Mouse (Mus musculus): ENCODE measurements around the gene H2al3. TPM values are rescaled to one million over a fixed set of nuclear protein-coding genes. Genes with fewer than 3 reads are reported as not detected.

The H2al3 gene
- polyA plus RNA-seq (2015; fragmentation: Nextera tagmentation; extraction: Ambion mirVana), result not detected in 2 replicates

GRCm38 (mm10) chrX:9849403-9849802, at the start of gene H2al3:
H2al3 (plus strand) TSS chrX:9849703.
- Histone ChIP-seq H3K27me3 (ENCODE audit: control insufficient read depth, insufficient read depth, low read depth, low read length) (no peaks in the 10 kb centered on the region), H3K36me3 (ENCODE audit: control insufficient read depth, insufficient read depth, low read length) (no peaks in the 10 kb centered on the region), H3K4me2 (ENCODE audit: low read depth, low read length) (no peak within 1 kb of the TSS), H3K27ac (ENCODE audit: low read length) (no peak within 1 kb of the TSS), H3K4me1 (replicated peaks; ENCODE audit: control insufficient read depth, insufficient read depth, low read length) (no peaks in the 10 kb centered on the region), H3K9ac (ENCODE audit: low read length) (no peak within 1 kb of the TSS), H3K9me3 (ENCODE audit: control insufficient read depth, low read length) (no peaks in the 10 kb centered on the region), H3K4me3 (ENCODE audit: low read length) (no peak within 1 kb of the TSS)
- ATAC-seq (ENCODE audit: low read depth), result no peak
- WGBS, result 21% methylated on average over 1 of the region's 1 CpGs

- Histone ChIP-seq H3K4me1 (replicated peaks; ENCODE audit: control insufficient read depth, insufficient read depth, low read length) (no peaks in the 10 kb centered on the region), H3K27ac (ENCODE audit: low read length) (no peak overlapping the region), H3K9me3 (ENCODE audit: control insufficient read depth, low read length) (no peaks in the 10 kb centered on the region), H3K9ac (ENCODE audit: low read length) (no peak overlapping the region), H3K4me2 (ENCODE audit: low read depth, low read length) (no peak overlapping the region), H3K36me3 (ENCODE audit: control insufficient read depth, insufficient read depth, low read length) (no peaks in the 10 kb centered on the region), H3K27me3 (ENCODE audit: control insufficient read depth, insufficient read depth, low read depth, low read length) (no peaks in the 10 kb centered on the region), H3K4me3 (ENCODE audit: low read length) (no peak overlapping the region)
- 55% methylated on average over 1 of the region's 1 CpGs for WGBS
- ATAC-seq (ENCODE audit: low read depth), result no peak
Observed at GRCm38 (mm10) chrX:9810101-9810500, 39.4 kb upstream of the H2al3 start.

- no peak overlapping the region for H3K9ac ChIP-seq (ENCODE audit: low read length)
- no peaks in the 10 kb centered on the region for H3K27me3 ChIP-seq (ENCODE audit: control insufficient read depth, insufficient read depth, low read depth, low read length)
- no peak overlapping the region for H3K27ac ChIP-seq (ENCODE audit: low read length)
- no peak overlapping the region for H3K4me3 ChIP-seq (ENCODE audit: low read length)
- H3K9me3 ChIP-seq (ENCODE audit: control insufficient read depth, low read length), result no peaks in the 10 kb centered on the region
- no peak for ATAC-seq (ENCODE audit: low read depth)
- no peaks in the 10 kb centered on the region for H3K36me3 ChIP-seq (ENCODE audit: control insufficient read depth, insufficient read depth, low read length)
- H3K4me1 ChIP-seq (replicated peaks; ENCODE audit: control insufficient read depth, insufficient read depth, low read length), result no peaks in the 10 kb centered on the region
- H3K4me2 ChIP-seq (ENCODE audit: low read depth, low read length), result no peak overlapping the region
Observed at GRCm38 (mm10) chrX:9812469-9812868, 37.0 kb upstream of the H2al3 start.

GRCm38 (mm10) chrX:9834779-9835178, 14.7 kb upstream of the H2al3 start:
- Histone ChIP-seq H3K27me3 (ENCODE audit: control insufficient read depth, insufficient read depth, low read depth, low read length) (no peaks in the 10 kb centered on the region), H3K4me3 (ENCODE audit: low read length) (no peak overlapping the region), H3K9me3 (ENCODE audit: control insufficient read depth, low read length) (no peaks in the 10 kb centered on the region), H3K9ac (ENCODE audit: low read length) (no peak overlapping the region), H3K4me1 (replicated peaks; ENCODE audit: control insufficient read depth, insufficient read depth, low read length) (no peaks in the 10 kb centered on the region), H3K36me3 (ENCODE audit: control insufficient read depth, insufficient read depth, low read length) (no peaks in the 10 kb centered on the region), H3K27ac (ENCODE audit: low read length) (no peak overlapping the region), H3K4me2 (ENCODE audit: low read depth, low read length) (no peak overlapping the region)
- 56% methylated on average over 2 of the region's 2 CpGs for WGBS
- no peak for ATAC-seq (ENCODE audit: low read depth)

GRCm38 (mm10) chrX:9846628-9847027, 2.9 kb upstream of the H2al3 start, which contains the start of gene Hypm:
Hypm (plus strand) TSS chrX:9846928.
- no peak for ATAC-seq (ENCODE audit: low read depth)
- no peak within 1 kb of the TSS for H3K4me3 ChIP-seq (ENCODE audit: low read length)
- 73% methylated on average over 3 of the region's 3 CpGs for WGBS
- H3K27me3 ChIP-seq (ENCODE audit: control insufficient read depth, insufficient read depth, low read depth, low read length), result no peaks in the 10 kb centered on the region
- no peaks in the 10 kb centered on the region for H3K4me1 ChIP-seq (replicated peaks; ENCODE audit: control insufficient read depth, insufficient read depth, low read length)
- H3K36me3 ChIP-seq (ENCODE audit: control insufficient read depth, insufficient read depth, low read length), result no peaks in the 10 kb centered on the region
- H3K9ac ChIP-seq (ENCODE audit: low read length), result no peak within 1 kb of the TSS
- H3K27ac ChIP-seq (ENCODE audit: low read length), result no peak within 1 kb of the TSS
- H3K9me3 ChIP-seq (ENCODE audit: control insufficient read depth, low read length), result no peaks in the 10 kb centered on the region
- no peak within 1 kb of the TSS for H3K4me2 ChIP-seq (ENCODE audit: low read depth, low read length)

GRCm38 (mm10) chrX:9861859-9862258, 12.4 kb downstream of the H2al3 start:
- ATAC-seq (ENCODE audit: low read depth), result no peak
- no peak overlapping the region for H3K4me3 ChIP-seq (ENCODE audit: low read length)
- H3K9me3 ChIP-seq (ENCODE audit: control insufficient read depth, low read length), result no peaks in the 10 kb centered on the region
- 40% methylated on average over 2 of the region's 2 CpGs for WGBS
- no peak overlapping the region for H3K4me2 ChIP-seq (ENCODE audit: low read depth, low read length)
- no peaks in the 10 kb centered on the region for H3K27me3 ChIP-seq (ENCODE audit: control insufficient read depth, insufficient read depth, low read depth, low read length)
- H3K9ac ChIP-seq (ENCODE audit: low read length), result no peak overlapping the region
- no peak overlapping the region for H3K27ac ChIP-seq (ENCODE audit: low read length)
- H3K36me3 ChIP-seq (ENCODE audit: control insufficient read depth, insufficient read depth, low read length), result no peaks in the 10 kb centered on the region
- no peaks in the 10 kb centered on the region for H3K4me1 ChIP-seq (replicated peaks; ENCODE audit: control insufficient read depth, insufficient read depth, low read length)

GRCm38 (mm10) chrX:9875519-9875918, 26.0 kb downstream of the H2al3 start:
- Histone ChIP-seq H3K27ac (ENCODE audit: low read length) (no peak overlapping the region), H3K4me2 (ENCODE audit: low read depth, low read length) (no peak overlapping the region), H3K4me1 (replicated peaks; ENCODE audit: control insufficient read depth, insufficient read depth, low read length) (no peaks in the 10 kb centered on the region), H3K9me3 (ENCODE audit: control insufficient read depth, low read length) (no peaks in the 10 kb centered on the region), H3K27me3 (ENCODE audit: control insufficient read depth, insufficient read depth, low read depth, low read length) (no peaks in the 10 kb centered on the region), H3K4me3 (ENCODE audit: low read length) (no peak overlapping the region), H3K9ac (ENCODE audit: low read length) (no peak overlapping the region), H3K36me3 (ENCODE audit: control insufficient read depth, insufficient read depth, low read length) (no peaks in the 10 kb centered on the region)
- 80% methylated on average over 2 of the region's 2 CpGs for WGBS
- ATAC-seq (ENCODE audit: low read depth), result no peak

GRCm38 (mm10) chrX:9885322-9885721, 35.8 kb downstream of the H2al3 start, which contains the start of gene Sytl5:
Sytl5 (plus strand) TSS chrX:9885622.
- WGBS, result 53% methylated on average over 2 of the region's 2 CpGs
- Histone ChIP-seq H3K9me3 (ENCODE audit: control insufficient read depth, low read length) (no peaks in the 10 kb centered on the region), H3K36me3 (ENCODE audit: control insufficient read depth, insufficient read depth, low read length) (no peaks in the 10 kb centered on the region), H3K27ac (ENCODE audit: low read length) (no peak within 1 kb of the TSS), H3K9ac (ENCODE audit: low read length) (no peak within 1 kb of the TSS), H3K4me2 (ENCODE audit: low read depth, low read length) (no peak within 1 kb of the TSS), H3K4me1 (replicated peaks; ENCODE audit: control insufficient read depth, insufficient read depth, low read length) (no peaks in the 10 kb centered on the region), H3K27me3 (ENCODE audit: control insufficient read depth, insufficient read depth, low read depth, low read length) (no peaks in the 10 kb centered on the region), H3K4me3 (ENCODE audit: low read length) (no peak within 1 kb of the TSS)
- no peak for ATAC-seq (ENCODE audit: low read depth)

All from lung, embryonic 16.5 days (tissue).